Mouse (Mus musculus): ENCODE data around the gene 1700023F06Rik.

DNA sequence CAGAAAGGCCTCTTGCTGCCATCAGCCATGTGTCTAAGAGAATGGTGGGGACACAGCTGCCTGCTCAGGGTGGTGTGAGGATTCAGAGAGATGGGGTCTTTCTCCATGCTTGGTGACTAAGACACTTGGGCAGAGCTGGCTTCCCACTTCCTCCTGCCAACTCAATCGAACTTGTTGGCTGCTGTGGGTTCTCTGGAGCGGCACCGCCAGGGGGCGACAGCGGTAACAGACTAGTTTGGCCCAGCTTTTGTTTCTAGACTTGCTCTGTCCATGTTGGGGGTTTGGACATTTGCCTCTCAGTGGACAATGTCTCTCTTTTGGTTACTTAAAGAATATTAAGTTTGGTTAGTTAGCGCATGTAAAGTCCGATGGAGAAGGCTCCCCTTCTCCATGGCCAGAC is 24.6 kb upstream of the 1700023F06Rik start:
- TF ChIP-seq CTCF (IDR thresholded peaks at IDR 0.05; ENCODE audit: low read depth, low read length) (peak; percentile 70), GATA1 (IDR thresholded peaks at IDR 0.05; ENCODE audit: borderline replicate concordance, low read length) (no peak), TAL1 (conservative IDR thresholded peaks at IDR 0.05; ENCODE audit: low read depth, low read length) (no peak)
